Mouse (Mus musculus) embryonic stem cell, embryonic (primary cell): ENCODE results near the gene Elobl.

Experiments used
- CTCF ChIA-PET, 4 experiments: fragments of 300-600 bp in 2 of 4; fragments of 350-600 bp in 2 of 4; sonication (Branson Sonifier 250); formaldehyde crosslinking; loops; one replicate each; lab custom pipeline; 2022; ENCODE audit warnings: inconsistent platforms in 2 of 4; lab: Charles Lee
- POLR2A ChIA-PET, 4 experiments: fragments of 300-600 bp in 2 of 4; fragments of 350-600 bp in 2 of 4; sonication (Branson Sonifier 250); formaldehyde crosslinking; loops; one replicate each; lab custom pipeline; 2022; ENCODE audit warnings: antibody characterized with exemption in 4 of 4, inconsistent platforms in 1 of 4; lab: Charles Lee

Elobl gene

GRCm38 (mm10) chr11:88998406-88998805 is 31.7 kb upstream of the Elobl start:
- CTCF ChIA-PET: interaction anchor here (0.6 to 6.2 kb wide), 14 partner anchors 9 to 150 kb away, joined by 3 to 52 read pairs (median 5); no protein-coding TSS in a partner anchor
- POLR2A ChIA-PET: interaction anchor here (0.6 to 51.7 kb wide), 27 partner anchors 10 to 620 kb away, joined by 3 to 1912 read pairs (median 9); partner anchors contain the start of genes Coil (in 1 of the 4), Dgke (in 1 of the 4), Elobl (in 1 of the 4) and Scpep1 (in 1 of the 4)

GRCm38 (mm10) chr11:88997343-88997742 is 30.6 kb upstream of the Elobl start:
- ChIA-PET CTCF (interaction anchor here (0.5 to 6.2 kb wide), 25 partner anchors 8 to 191 kb away, joined by 3 to 52 read pairs (median 4); no protein-coding TSS in a partner anchor), POLR2A (interaction anchor here in 3 of 4 experiments (0.5 to 51.7 kb wide), 30 partner anchors 11 to 990 kb away, joined by 3 to 1912 read pairs (median 8); partner anchors contain the start of genes Scpep1 (in 2 of the 3), Akap1 (in 1 of the 3), Coil (in 1 of the 3) and Dgke (in 1 of the 3))

GRCm38 (mm10) chr11:88996427-88996826 is 29.7 kb upstream of the Elobl start:
- POLR2A ChIA-PET: interaction anchor here (0.6 to 51.7 kb wide), 36 partner anchors 8 to 152 kb away, joined by 3 to 1912 read pairs (median 6); partner anchors contain the start of genes Scpep1 (in 2 of the 4), Akap1 (in 1 of the 4), Coil (in 1 of the 4) and Dgke (in 1 of the 4)
- CTCF ChIA-PET: interaction anchor here (0.5 to 6.2 kb wide), 21 partner anchors 9 to 1867 kb away, joined by 3 to 52 read pairs (median 4); no protein-coding TSS in a partner anchor

GRCm38 (mm10) chr11:88995616-88996015 is 28.9 kb upstream of the Elobl start:
- CTCF ChIA-PET: interaction anchor here (0.6 to 6.2 kb wide), 16 partner anchors 8 to 1175 kb away, joined by 3 to 52 read pairs (median 4); no protein-coding TSS in a partner anchor
- POLR2A ChIA-PET: interaction anchor here (0.6 to 51.7 kb wide), 58 partner anchors 8 to 447 kb away, joined by 3 to 1912 read pairs (median 5); partner anchors contain the start of genes Elobl (in 2 of the 4), Scpep1 (in 2 of the 4), Akap1 (in 1 of the 4) and Coil (in 1 of the 4)

GRCm38 (mm10) chr11:88994492-88994891 is 27.8 kb upstream of the Elobl start:
- ChIA-PET CTCF (interaction anchor here (1.0 to 3.0 kb wide), 13 partner anchors 10 to 134 kb away, joined by 3 to 30 read pairs (median 13); no protein-coding TSS in a partner anchor), POLR2A (interaction anchor here (0.6 to 51.7 kb wide), 31 partner anchors 9 to 138 kb away, joined by 3 to 1912 read pairs (median 11); partner anchors contain the start of genes Dgke (in 2 of the 4), Scpep1 (in 2 of the 4), Coil (in 1 of the 4) and Elobl (in 1 of the 4))

- ChIA-PET CTCF (interaction anchor here (0.5 to 3.0 kb wide), 74 partner anchors 8 to 440 kb away, joined by 3 to 34 read pairs (median 5); partner anchors contain the start of genes Akap1 (in 1 of the 4), Dgke (in 1 of the 4), Elobl (in 1 of the 4) and Scpep1 (in 1 of the 4)), POLR2A (interaction anchor here (0.6 to 51.7 kb wide), 103 partner anchors 9 to 909 kb away, joined by 3 to 1912 read pairs (median 5); partner anchors contain the start of genes Coil (in 3 of the 4), Dgke (in 2 of the 4), Scpep1 (in 2 of the 4) and Akap1 (in 1 of the 4))
Measured at GRCm38 (mm10) chr11:88993625-88994024, 26.9 kb upstream of the Elobl start.

- POLR2A ChIA-PET: interaction anchor here (0.6 to 51.7 kb wide), 100 partner anchors 9 to 791 kb away, joined by 3 to 1912 read pairs (median 5); partner anchors contain the start of genes Coil (in 3 of the 4), Dgke (in 2 of the 4), Scpep1 (in 2 of the 4) and Akap1 (in 1 of the 4)
- CTCF ChIA-PET: interaction anchor here (0.5 to 3.0 kb wide), 70 partner anchors 9 to 440 kb away, joined by 3 to 34 read pairs (median 5); partner anchors contain the start of genes Akap1 (in 1 of the 4), Dgke (in 1 of the 4), Elobl (in 1 of the 4) and Scpep1 (in 1 of the 4)
Measured at GRCm38 (mm10) chr11:88993186-88993585, 26.5 kb upstream of the Elobl start.

GRCm38 (mm10) chr11:88989530-88989929 is 22.8 kb upstream of the Elobl start:
- ChIA-PET CTCF (interaction anchor here in 3 of 4 experiments (0.6 to 5.0 kb wide), 22 partner anchors 8 to 884 kb away, joined by 3 to 77 read pairs (median 4); partner anchors contain the start of genes Scpep1 (in 1 of the 3) and Trim25 (in 1 of the 3)), POLR2A (interaction anchor here (0.5 to 51.7 kb wide), 14 partner anchors 1 to 129 kb away, joined by 3 to 1912 read pairs (median 4); partner anchors contain the start of genes Coil (in 2 of the 4), Dgke (in 1 of the 4), Elobl (in 1 of the 4) and Scpep1 (in 1 of the 4))

- ChIA-PET POLR2A (interaction anchor here (0.5 to 51.7 kb wide), 13 partner anchors 2 to 108 kb away, joined by 3 to 1912 read pairs (median 11); partner anchors contain the start of genes Trim25 (in 2 of the 4), Coil (in 1 of the 4), Dgke (in 1 of the 4) and Elobl (in 1 of the 4)), CTCF (interaction anchor here in 3 of 4 experiments (0.6 to 5.0 kb wide), 21 partner anchors 9 to 83 kb away, joined by 3 to 77 read pairs (median 4); partner anchors contain the start of genes Scpep1 (in 1 of the 3) and Trim25 (in 1 of the 3))
Measured at GRCm38 (mm10) chr11:88988956-88989355, 22.2 kb upstream of the Elobl start.

- CTCF ChIA-PET: interaction anchor here (0.5 to 5.0 kb wide), 53 partner anchors 8 to 611 kb away, joined by 3 to 77 read pairs (median 4); partner anchors contain the start of genes Trim25 (in 2 of the 4) and Scpep1 (in 1 of the 4)
- POLR2A ChIA-PET: interaction anchor here (0.6 to 51.7 kb wide), 49 partner anchors 4 to 143 kb away, joined by 3 to 1912 read pairs (median 4); partner anchors contain the start of genes Scpep1 (in 3 of the 4), Coil (in 2 of the 4), Elobl (in 2 of the 4) and Trim25 (in 2 of the 4)
Measured at GRCm38 (mm10) chr11:88986616-88987015, 19.9 kb upstream of the Elobl start.

GRCm38 (mm10) chr11:88981337-88981736 is 14.6 kb upstream of the Elobl start:
- CTCF ChIA-PET: interaction anchor here (0.6 to 4.3 kb wide), 7 partner anchors 11 to 79 kb away, joined by 3 to 17 read pairs (median 5); partner anchors contain the start of gene Trim25 (in 1 of the 4)
- POLR2A ChIA-PET: interaction anchor here (0.6 to 51.7 kb wide), 39 partner anchors 3 to 535 kb away, joined by 3 to 1912 read pairs (median 4); partner anchors contain the start of genes Coil (in 2 of the 4), Elobl (in 2 of the 4), Scpep1 (in 2 of the 4) and Trim25 (in 1 of the 4)

- ChIA-PET POLR2A (interaction anchor here (0.6 to 51.7 kb wide), 30 partner anchors 1 to 259 kb away, joined by 3 to 1912 read pairs (median 5); partner anchors contain the start of genes Trim25 (in 3 of the 4), Elobl (in 2 of the 4), Scpep1 (in 2 of the 4) and Coil (in 1 of the 4)), CTCF (interaction anchor here (1.1 to 5.1 kb wide), 21 partner anchors 9 to 146 kb away, joined by 3 to 77 read pairs (median 5); partner anchors contain the start of genes Elobl (in 1 of the 4), Scpep1 (in 1 of the 4) and Trim25 (in 1 of the 4))
Measured at GRCm38 (mm10) chr11:88977188-88977587, 10.5 kb upstream of the Elobl start.

GRCm38 (mm10) chr11:88976320-88976719 is 9.6 kb upstream of the Elobl start:
- POLR2A ChIA-PET: interaction anchor here (0.6 to 51.7 kb wide), 44 partner anchors 2 to 258 kb away, joined by 3 to 1912 read pairs (median 4); partner anchors contain the start of genes Trim25 (in 3 of the 4), Elobl (in 2 of the 4), Scpep1 (in 2 of the 4) and Akap1 (in 1 of the 4)
- CTCF ChIA-PET: interaction anchor here (0.6 to 5.1 kb wide), 49 partner anchors 8 to 555 kb away, joined by 3 to 77 read pairs (median 4); partner anchors contain the start of genes Scpep1 (in 2 of the 4), Elobl (in 1 of the 4) and Trim25 (in 1 of the 4)

GRCm38 (mm10) chr11:88973776-88974701 is 7.3 kb upstream of the Elobl start:
- POLR2A ChIA-PET: interaction anchor here (0.6 to 51.7 kb wide), 69 partner anchors 8 to 430 kb away, joined by 3 to 1912 read pairs (median 4); partner anchors contain the start of genes Akap1 (in 3 of the 4), Scpep1 (in 3 of the 4), Trim25 (in 2 of the 4) and Dgke (in 1 of the 4)
- CTCF ChIA-PET: interaction anchor here (0.5 to 5.1 kb wide), 34 partner anchors 9 to 631 kb away, joined by 3 to 30 read pairs (median 3); partner anchors contain the start of genes Scpep1 (in 2 of the 4), Akap1 (in 1 of the 4) and Trim25 (in 1 of the 4)

GRCm38 (mm10) chr11:88970202-88970732 is 3.5 kb upstream of the Elobl start, which contains the start of gene Coil:
TSS of gene Coil (plus strand) at chr11:88970252.
- ChIA-PET POLR2A (interaction anchor here in 3 of 4 experiments (0.6 to 51.7 kb wide), 45 partner anchors 12 to 923 kb away, joined by 3 to 1912 read pairs (median 4); partner anchors contain the start of genes Scpep1 (in 3 of the 3), Akap1 (in 1 of the 3), Dgke (in 1 of the 3) and Srsf1 (in 1 of the 3)), CTCF (interaction anchor here in 2 of 4 experiments (0.5 to 1.5 kb wide), 3 partner anchors 14 to 34 kb away, joined by 3 to 7 read pairs (median 3); partner anchors contain the start of gene Scpep1 (in 1 of the 2))
